Mouse (Mus musculus) hindlimb bud, embryonic 11.5 days (tissue): Measurements from ENCODE around the gene Fdxacb1.

Experiments used
- DNase-seq: peaks from one replicate; pipeline ENCODE4 v3.0.0-alpha.2; 2012; ENCODE audit warnings: low read depth, low spot score; ENCODE audit errors: extremely low spot score

The Fdxacb1 gene

DNA sequence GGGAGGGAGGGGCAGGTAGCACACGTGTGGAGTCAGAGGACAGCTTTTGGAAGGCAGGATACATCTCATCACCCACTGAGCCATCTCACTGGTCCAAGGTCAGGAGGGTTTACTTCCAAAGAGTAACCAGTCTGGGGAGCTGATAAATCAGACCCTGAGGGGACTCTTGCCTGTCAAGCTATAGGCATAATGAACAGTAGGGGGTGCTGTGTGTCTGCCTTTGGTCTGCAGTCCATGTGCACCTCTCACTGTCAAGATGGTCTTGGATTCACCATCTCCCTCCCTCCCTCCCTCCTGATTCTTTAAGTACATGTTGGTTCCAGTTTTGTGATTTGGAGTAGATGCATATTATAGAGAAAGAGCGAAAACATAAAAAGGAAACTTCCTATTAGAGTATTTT, 32.9 kb downstream of the Fdxacb1 start:
- no peak for DNase-seq

DNA sequence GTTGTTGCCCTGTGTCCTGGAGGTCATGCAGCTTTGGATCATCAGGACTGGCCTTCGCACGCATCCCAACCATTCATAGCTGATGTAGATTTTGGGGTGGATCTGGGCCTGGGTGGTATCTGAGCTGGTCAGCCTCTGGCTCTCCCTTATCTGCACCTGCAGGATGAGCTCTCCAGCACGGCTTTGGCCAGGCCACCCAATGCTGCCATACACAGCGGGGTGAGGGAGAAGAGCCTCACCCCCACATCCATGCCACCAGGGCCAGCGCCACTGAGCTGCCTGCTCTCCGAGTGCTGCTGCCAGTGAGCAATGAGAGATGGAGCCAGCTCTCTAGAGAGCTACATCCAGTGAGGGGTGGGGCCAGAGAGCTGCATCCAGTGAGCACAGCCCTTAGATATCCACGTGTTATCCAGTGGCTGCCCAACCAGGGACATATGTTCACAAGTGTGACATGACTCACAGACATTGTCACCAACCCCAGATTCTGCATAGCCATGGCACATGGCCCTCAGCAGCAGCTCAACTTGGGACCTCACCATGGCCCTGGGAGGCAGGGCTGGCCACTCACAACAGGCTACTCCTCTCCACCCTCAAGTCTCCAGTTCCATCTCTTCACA, 35.1 kb downstream of the Fdxacb1 start:
- DNase-seq: no peak

DNA sequence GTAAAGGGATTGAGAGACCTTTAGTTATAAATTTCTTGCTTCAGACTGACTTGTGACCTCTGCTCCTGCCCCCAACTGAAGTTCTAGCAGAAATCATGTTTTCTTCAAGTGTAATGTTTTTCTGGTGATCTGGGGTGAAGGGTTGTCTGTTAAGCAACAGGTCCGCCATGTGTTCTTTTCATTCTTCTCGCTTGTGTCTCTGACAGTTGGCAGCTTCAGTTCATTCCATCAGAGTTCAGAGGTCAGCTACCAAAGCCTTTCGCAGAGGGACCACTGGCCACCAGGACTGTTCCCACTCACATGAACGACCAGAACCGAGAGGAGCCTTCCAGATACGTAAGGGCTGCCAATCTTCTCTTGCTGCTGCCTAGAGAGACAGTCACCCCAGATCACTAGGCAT, 40.4 kb downstream of the Fdxacb1 start:
- no peak for DNase-seq

DNA sequence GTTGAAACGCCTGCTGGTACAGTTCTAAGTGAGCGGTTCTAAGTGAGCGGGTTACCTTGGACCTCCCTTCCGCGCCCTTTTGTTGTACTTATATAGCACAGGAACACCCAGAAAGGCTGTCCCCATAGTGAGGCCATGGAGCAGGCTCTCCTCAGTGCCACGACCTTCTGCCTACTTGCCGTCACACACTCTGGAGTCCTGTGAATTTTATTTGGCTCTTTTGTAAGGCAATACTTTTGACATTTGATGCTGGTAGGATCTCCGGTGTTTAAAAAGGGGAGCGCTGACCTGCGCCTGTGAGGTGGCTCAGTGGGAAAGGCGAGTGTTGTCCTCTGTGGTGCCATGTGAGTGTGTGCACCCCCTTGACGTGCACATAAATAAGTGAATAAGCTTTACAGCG, 41.1 kb downstream of the Fdxacb1 start:
- no peak for DNase-seq

DNA sequence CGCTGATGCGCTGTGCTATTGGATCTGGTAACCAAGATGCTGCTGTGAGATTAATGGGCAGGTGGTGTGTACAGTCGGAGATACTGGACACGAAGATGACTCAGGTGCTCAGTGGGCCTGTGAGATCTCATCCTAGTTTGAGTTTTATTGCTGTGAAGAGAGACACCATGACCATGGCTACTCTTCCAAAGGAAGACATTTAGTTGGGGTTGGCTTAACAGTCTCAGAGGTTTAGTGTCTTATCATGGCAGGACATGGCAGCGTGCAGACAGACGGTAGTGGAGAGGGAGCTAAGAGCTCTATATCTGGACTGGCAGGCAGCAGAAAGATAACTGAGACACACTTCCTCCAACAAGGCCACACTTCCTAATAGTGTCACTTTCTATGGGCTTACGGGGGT, 43.2 kb downstream of the Fdxacb1 start:
- no peak for DNase-seq

DNA sequence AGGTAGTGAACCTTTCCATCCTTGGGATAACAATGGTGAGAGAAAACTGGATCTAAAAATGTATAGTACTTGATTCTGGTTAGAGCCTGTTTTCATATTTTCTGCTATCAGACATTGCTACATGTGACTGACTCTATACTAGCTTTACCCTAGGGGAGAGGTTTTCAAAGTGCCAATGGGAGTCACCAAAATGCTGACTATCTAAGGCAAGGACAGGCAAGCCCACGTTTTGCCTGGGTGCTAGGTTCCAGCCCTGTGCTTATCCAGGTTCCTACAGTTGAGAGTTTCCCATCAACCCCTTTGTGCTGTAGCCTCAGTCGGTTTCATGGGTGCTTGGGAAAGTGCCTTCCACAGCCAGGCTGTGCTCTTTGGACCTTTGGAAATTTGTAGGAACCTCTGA, 43.7 kb downstream of the Fdxacb1 start:
- no peak for DNase-seq

DNA sequence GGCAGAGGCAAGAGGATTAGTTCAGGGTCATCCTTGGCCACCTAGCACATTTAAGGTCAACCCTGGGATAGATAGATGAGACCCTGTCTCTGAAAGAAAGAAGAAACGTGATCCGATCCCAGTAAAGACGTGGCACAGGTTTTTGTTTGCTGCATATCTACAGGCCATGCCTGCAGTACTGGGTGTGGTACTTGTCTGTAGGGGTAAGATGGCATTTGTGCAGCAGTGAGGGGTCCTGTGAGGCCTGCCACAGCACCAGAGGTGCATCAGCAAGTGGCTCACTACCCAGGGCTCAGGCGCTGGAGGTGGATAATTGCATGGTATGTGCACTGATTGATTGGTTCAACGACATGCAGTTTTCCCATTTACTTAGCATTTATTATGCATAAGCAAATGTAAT, 45.8 kb downstream of the Fdxacb1 start:
- DNase-seq: no peak

DNA sequence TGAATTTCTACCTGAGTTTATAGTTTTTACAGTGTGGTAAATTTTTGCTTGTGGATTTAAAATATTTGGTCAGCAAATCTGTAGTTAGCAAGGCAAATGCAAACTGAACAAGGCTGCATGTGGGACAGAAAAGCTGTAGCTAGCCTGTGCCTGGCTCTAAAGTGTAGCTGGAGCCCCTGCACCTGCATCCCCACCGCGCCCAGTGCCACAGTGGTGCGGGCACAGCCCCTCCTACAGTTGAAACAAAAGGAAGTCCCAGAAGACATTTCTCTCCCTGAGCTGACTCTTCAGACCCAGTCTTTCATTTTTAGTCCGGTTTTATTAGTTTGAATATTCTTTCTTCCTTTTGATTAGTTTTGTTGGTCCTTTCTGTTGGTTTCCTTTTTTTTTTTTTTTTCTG, 47.6 kb downstream of the Fdxacb1 start:
- DNase-seq: no peak

DNA sequence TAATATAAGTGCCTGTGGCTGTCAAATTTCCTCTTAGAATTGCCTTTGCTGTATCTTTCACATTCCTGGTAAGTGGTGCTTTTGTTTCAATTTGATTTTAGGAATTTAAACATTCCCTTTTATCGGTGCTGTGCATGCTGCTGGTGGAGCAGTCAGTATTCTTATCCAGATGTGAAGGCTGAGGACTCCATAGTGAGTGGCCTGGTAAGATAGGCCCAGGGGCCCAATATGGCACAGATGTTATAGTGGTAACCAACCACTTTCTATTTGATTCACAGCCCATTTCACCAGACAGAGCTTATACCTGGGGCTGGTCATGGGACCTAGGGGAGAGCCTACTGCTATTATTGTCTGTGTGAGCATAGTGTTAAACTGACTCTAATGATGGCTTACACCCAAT, 48.5 kb downstream of the Fdxacb1 start:
- no peak for DNase-seq

DNA sequence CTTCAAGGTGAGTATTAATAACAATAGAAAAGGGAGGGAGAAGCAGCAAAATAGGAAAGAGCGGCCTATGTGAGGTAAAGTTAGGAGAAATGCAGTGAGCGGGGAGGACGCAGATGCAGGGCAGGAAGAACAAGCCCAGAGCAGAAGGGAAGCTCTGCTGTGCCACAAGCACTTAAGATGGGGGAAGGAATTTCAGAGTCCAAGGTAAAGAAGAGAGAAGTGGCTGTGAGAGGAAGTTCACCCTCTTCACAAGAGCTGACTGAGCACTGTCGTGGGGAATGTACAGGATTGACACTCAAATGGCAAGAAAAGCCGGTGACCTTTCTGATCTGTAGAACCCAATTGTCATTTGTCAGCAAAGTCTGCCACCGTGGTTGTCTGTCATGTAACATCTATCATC, 50.0 kb downstream of the Fdxacb1 start:
- no peak for DNase-seq

DNA sequence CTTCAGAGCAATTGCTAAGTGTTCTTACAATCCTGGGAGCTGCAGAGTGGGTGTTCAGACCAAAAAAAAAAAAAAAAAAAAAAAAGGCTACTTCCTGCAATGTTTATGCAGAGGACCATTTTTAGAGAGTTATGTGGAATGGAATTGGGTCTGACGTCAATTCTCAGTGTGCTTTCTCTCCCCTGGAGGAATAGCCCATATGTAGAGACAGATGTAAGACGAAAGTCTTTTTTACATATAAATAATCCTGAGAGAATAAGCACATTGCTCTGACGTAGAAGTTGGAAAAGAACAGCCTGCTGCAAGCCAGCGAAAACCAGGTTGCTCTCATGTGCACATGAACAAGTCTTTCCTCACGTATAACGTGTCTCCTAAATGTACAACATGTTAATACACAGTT, 51.7 kb downstream of the Fdxacb1 start:
- no peak for DNase-seq

DNA sequence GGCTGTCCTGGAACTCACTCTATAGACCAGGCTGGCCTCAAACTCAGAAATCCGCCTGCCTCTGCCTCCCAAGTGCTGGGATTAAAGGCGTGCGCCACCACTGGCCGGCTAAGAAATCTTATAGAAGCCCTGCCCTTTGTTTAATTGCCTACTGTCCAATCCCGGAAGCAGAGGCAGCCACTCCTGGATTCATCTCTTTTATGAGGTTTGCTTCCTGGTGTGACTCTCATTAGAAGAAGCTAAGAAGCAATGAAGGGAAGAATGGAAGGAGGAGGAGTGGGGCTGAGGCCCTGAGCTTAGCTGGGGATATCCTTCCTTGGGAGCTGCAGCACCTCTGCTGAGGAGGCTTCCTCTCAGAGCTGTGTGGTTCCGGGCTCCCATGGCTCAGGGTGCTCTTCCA, 53.6 kb downstream of the Fdxacb1 start:
- DNase-seq: no peak

DNA sequence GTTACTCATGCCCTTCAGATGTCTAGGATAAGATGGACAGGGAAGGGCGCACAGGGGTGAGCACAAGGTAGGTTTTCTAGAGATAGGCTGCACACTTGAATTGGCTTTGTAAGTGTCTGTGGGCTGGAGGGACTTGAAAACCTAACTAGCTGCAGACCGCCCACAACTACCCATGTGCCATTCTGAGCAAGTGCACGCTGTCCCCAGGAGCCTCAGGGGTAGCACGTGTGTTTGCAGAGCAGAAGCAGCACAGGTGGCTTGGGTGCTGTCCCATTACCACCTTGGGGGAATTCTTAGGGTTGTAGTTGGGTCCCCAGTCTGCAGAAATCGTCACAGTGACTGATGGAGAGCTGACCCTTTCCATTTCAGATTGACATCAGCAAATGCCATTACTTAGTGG, 54.2 kb downstream of the Fdxacb1 start:
- DNase-seq: no peak
